Mouse (Mus musculus) B cell, adult (primary cell): ENCODE results near the gene Ccl5. TPM values are rescaled to one million over a fixed set of nuclear protein-coding genes. Genes with fewer than 3 reads are reported as not detected.

Source experiments
- total RNA-seq: library from RNA; stranded (reverse); gene quantifications from 4 replicates; pipeline ENCODE4 v1.2.4, GENCODE M21; 2023; ENCODE audit not compliant: inconsistent age

The Ccl5 gene
- total RNA-seq: 4.5 to 7.8 TPM (median 6.5 TPM) in 4 replicates

DNA sequence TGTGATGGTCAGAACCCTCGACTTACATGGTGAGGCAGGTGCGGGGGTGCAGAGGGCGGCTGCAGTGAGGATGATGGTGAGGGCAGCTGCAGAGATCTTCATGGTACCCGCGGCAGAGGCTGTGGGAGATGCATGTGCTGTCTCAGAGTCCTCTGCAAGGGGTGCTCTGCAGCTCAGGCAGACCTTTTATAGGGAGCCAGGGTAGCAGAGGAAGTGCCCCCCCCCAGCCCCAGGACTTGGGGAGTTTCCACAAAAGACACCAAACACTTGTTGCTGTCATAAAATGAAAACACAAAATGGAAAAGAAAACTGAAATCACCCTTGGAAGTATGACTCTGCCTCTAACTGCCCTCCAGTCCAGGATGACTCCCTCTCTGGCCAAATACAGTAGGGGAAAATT, at the start of gene Ccl5:
Ccl5 (minus strand) TSS at position 159 of the 400 bp plus-strand sequence.

DNA sequence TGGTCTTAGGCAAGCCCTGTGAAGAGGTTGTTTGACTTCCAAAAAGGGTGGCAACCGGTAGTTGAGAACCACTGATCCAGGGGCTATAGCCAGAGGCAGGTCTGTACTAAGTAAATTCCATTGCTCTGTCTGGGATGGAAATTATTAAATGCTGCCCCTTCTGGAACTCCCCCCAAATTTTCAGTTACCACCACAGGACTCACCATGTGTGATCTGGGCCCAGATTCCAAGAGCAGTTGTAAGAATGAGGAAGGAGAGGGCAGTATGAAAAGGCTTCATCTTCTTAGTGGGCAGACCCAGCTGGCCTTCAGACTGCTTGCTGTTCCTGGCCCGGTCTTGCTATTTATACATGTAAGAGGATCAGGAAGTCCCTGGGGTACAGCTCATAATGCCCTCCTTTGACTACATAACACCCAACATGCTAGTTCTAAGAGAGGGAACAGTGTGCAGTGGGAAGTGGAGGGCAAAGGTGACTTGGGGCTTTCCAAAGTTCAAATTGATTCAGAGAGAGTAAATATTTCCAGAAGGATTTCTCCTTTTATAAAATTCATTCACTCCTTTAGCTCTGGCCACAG, 48.0 kb upstream of the Ccl5 start, which contains the start of gene Ccl9:
Ccl9 (minus strand) TSS at position 451 of the 575 bp plus-strand sequence.

DNA sequence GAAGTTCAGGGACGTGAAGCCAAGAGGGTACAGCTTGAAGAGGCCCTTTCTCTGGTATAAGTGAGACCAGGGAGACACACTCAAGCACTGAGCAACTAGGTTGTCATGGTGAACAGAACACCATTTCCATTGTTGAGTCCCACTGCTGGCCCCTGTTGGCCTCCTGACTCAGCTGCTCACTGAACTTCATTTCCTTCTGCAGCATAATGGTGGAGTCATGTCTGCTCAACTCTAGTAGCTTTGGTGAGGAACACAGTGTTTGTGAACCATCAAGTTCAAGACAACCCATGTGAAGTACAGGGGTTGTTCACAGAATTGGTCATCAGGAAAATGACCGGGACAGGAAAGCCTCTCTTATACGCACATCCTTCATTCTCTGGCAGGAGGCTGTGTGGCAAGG, 8.2 kb downstream of the Ccl5 start, which contains the start of gene Heatr9:
Heatr9 (minus strand) TSS at position 101 of the 400 bp plus-strand sequence.

Other genes starting within 250 kb of the Ccl5 start
- gene Slfn14, start 243.8 kb downstream of the Ccl5 start, total RNA-seq: not detected in 4 replicates
- 144 to 154 TPM (median 148 TPM) in 4 replicates for gene Ap2b1, start 231.5 kb downstream of the Ccl5 start, total RNA-seq
- gene Pex12, start 227.9 kb downstream of the Ccl5 start, total RNA-seq: 16.5 to 26.4 TPM (median 18.4 TPM) in 4 replicates
- 0.87 to 1.4 TPM (median 1.1 TPM) in 4 replicates for gene Rasl10b, start 121.4 kb downstream of the Ccl5 start, total RNA-seq
- gene Gas2l2, start 101.1 kb downstream of the Ccl5 start, total RNA-seq: not detected in 4 replicates
- gene 1700020L24Rik, start 92.8 kb downstream of the Ccl5 start, total RNA-seq: 0.87 TPM in 1 of 4 replicates, not detected in the others
- gene Mmp28, start 67.4 kb downstream of the Ccl5 start, total RNA-seq: 0.83 TPM in 1 of 4 replicates, not detected in the others
- gene Taf15, start 57.4 kb downstream of the Ccl5 start, total RNA-seq: 148 to 177 TPM (median 160 TPM) in 4 replicates
- gene Heatr9, start 8.3 kb downstream of the Ccl5 start, total RNA-seq: 0.27 TPM in 1 of 4 replicates, not detected in the others
- 0.27 to 1.2 TPM in 2 of 4 replicates, not detected in the others for gene Ccl9, start 48.1 kb upstream of the Ccl5 start, total RNA-seq
- gene Ccl6, start 62.6 kb upstream of the Ccl5 start, total RNA-seq: 0.48 to 3.4 TPM (median 1.1 TPM) in 4 replicates
- not detected in 4 replicates for gene Rpl9-ps1, start 115.1 kb upstream of the Ccl5 start, total RNA-seq
- gene Ccl3, start 118.8 kb upstream of the Ccl5 start, total RNA-seq: 18.2 to 22.4 TPM (median 21.0 TPM) in 4 replicates
- 3.7 to 9.7 TPM (median 5.5 TPM) in 4 replicates for gene Ccl4, start 132.1 kb upstream of the Ccl5 start, total RNA-seq
- 5.2 to 9.3 TPM (median 7.7 TPM) in 4 replicates for gene Wfdc17, start 173.5 kb upstream of the Ccl5 start, total RNA-seq
- gene Wfdc18, start 178.5 kb upstream of the Ccl5 start, total RNA-seq: 0.90 TPM in 1 of 4 replicates, not detected in the others
- gene Wfdc21, start 216.4 kb upstream of the Ccl5 start, total RNA-seq: 1.4 to 5.6 TPM (median 3.1 TPM) in 4 replicates
- gene Heatr6, start 223.2 kb upstream of the Ccl5 start, total RNA-seq: 49.8 to 55.3 TPM (median 54.1 TPM) in 4 replicates